Mouse (Mus musculus): ENCODE data around the gene Mgat4b. TPM values are rescaled to one million over a fixed set of nuclear protein-coding genes. Genes with fewer than 3 reads are reported as not detected.

Gene Mgat4b
- total RNA-seq, 1 experiment: 22.6 TPM

DNA sequence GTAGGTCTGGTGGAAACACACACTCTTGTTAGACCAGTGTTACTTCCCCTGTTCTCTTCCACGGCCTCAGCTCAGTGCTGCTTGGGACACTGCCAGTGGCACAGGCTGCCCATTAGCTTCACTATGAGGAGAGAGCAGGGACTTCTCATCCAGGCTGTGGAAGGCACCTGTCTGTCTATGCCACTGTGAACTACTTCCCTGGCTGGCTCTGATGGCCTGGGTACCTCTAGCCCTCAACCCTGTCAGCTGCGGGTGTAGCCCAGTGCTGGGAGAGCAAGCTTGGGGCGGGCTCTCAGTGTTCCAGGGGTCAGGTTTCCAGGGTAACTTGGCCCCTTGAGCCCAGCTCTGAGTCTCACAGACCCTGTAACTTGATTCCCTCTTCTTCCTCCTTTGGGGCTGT is 18.1 kb downstream of the Mgat4b start:
- H3K9me3 ChIP-seq (ENCODE audit: control insufficient read depth, insufficient read depth, low read depth, low read length): no peaks in the 10 kb centered on the region
- H3K36me3 ChIP-seq (ENCODE audit: control insufficient read depth, insufficient read depth, low read length, poor library complexity, severe bottlenecking): peaks cover 12% of the 10 kb centered on the region
- H3K27ac ChIP-seq (ENCODE audit: insufficient read depth, low read depth, low read length, poor library complexity, severe bottlenecking): no peak overlapping the region
- no peak overlapping the region for H3K4me3 ChIP-seq (ENCODE audit: insufficient read depth in 1 of 2, low read depth in 1 of 2, low read length in 2 of 2, poor library complexity in 1 of 2, severe bottlenecking in 1 of 2)
- no peak for DNase-seq (ENCODE audit: low read depth, low spot score)
- peaks cover 0 to 22% of the 10 kb centered on the region in 2 experiments; a peak in 2 of 4 replicates for H3K4me1 ChIP-seq (ENCODE audit: control insufficient read depth in 2 of 2, insufficient read depth in 2 of 2, low read length in 2 of 2, poor library complexity in 1 of 2)
- in situ Hi-C loops (cut with MboI; ENCODE audit: low sequenced_read_pairs in 2 of 2, unreplicated experiment in 2 of 2): no loop called here
- no peak for TF ChIP-seq HCFC1 (IDR thresholded peaks at IDR 0.05; ENCODE audit: borderline replicate concordance, insufficient read depth, low read length)
- TF ChIP-seq CHD2 (IDR thresholded peaks at IDR 0.05; ENCODE audit: low read depth, low read length): no peak
- TF ChIP-seq MAFK (IDR thresholded peaks at IDR 0.05; ENCODE audit: insufficient read depth, low read depth, low read length): no peak
- H3K9ac ChIP-seq (ENCODE audit: insufficient read depth, low read depth, low read length, poor library complexity, severe bottlenecking): peak overlapping the region; percentile 23; the same call in 1 of the 2 replicates

GRCm38 (mm10) chr11:50229252-50229910 is 18.7 kb downstream of the Mgat4b start:
- Histone ChIP-seq H3K27ac (ENCODE audit: insufficient read depth, low read depth, low read length, poor library complexity, severe bottlenecking) (no peak overlapping the region), H3K4me3 (ENCODE audit: insufficient read depth in 1 of 2, low read depth in 1 of 2, low read length in 2 of 2, poor library complexity in 1 of 2, severe bottlenecking in 1 of 2) (no peak overlapping the region)
- in situ Hi-C loops (cut with MboI; ENCODE audit: low sequenced_read_pairs in 2 of 2, unreplicated experiment in 2 of 2): no loop called here

GRCm38 (mm10) chr11:50230481-50231304 is 20.0 kb downstream of the Mgat4b start:
- no peak for DNase-seq (ENCODE audit: low read depth, low spot score)
- TF ChIP-seq MAFK (IDR thresholded peaks at IDR 0.05; ENCODE audit: insufficient read depth, low read depth, low read length) (no peak), ZC3H11A (IDR thresholded peaks at IDR 0.05; ENCODE audit: borderline replicate concordance, low read depth, low read length) (no peak), HCFC1 (IDR thresholded peaks at IDR 0.05; ENCODE audit: borderline replicate concordance, insufficient read depth, low read length) (no peak), ZNF384 (IDR thresholded peaks at IDR 0.05; ENCODE audit: low read depth, low read length) (no peak), CHD2 (IDR thresholded peaks at IDR 0.05; ENCODE audit: low read depth, low read length) (no peak)
- Histone ChIP-seq H3K4me3 (ENCODE audit: insufficient read depth in 1 of 2, low read depth in 1 of 2, low read length in 2 of 2, poor library complexity in 1 of 2, severe bottlenecking in 1 of 2) (peak overlapping the region; percentile 32 to 48), H3K27ac (ENCODE audit: insufficient read depth, low read depth, low read length, poor library complexity, severe bottlenecking) (no peak overlapping the region), H3K4me1 (ENCODE audit: control insufficient read depth in 2 of 2, insufficient read depth in 2 of 2, low read length in 2 of 2, poor library complexity in 1 of 2) (peaks cover 0 to 23% of the 10 kb centered on the region in 2 experiments; a peak in 2 of 4 replicates), H3K36me3 (ENCODE audit: control insufficient read depth, insufficient read depth, low read length, poor library complexity, severe bottlenecking) (peaks cover 13% of the 10 kb centered on the region), H3K9ac (ENCODE audit: insufficient read depth, low read depth, low read length, poor library complexity, severe bottlenecking) (no peak overlapping the region; the same call in 1 of the 2 replicates), H3K9me3 (ENCODE audit: control insufficient read depth, insufficient read depth, low read depth, low read length) (no peaks in the 10 kb centered on the region)
- in situ Hi-C loops (cut with MboI; ENCODE audit: low sequenced_read_pairs in 2 of 2, unreplicated experiment in 2 of 2): no loop called here

More at GRCm38 (mm10) chr11:50229252-50229910, 18.7 kb downstream of the Mgat4b start:
- Histone ChIP-seq H3K4me1 (ENCODE audit: control insufficient read depth in 2 of 2, insufficient read depth in 2 of 2, low read length in 2 of 2, poor library complexity in 1 of 2) (peaks cover 0 to 18% of the 10 kb centered on the region in 2 experiments; a peak in 2 of 4 replicates), H3K36me3 (ENCODE audit: control insufficient read depth, insufficient read depth, low read length, poor library complexity, severe bottlenecking) (peaks cover 13% of the 10 kb centered on the region), H3K9me3 (ENCODE audit: control insufficient read depth, insufficient read depth, low read depth, low read length) (no peaks in the 10 kb centered on the region), H3K9ac (ENCODE audit: insufficient read depth, low read depth, low read length, poor library complexity, severe bottlenecking) (no peak overlapping the region)
- TF ChIP-seq CHD2 (IDR thresholded peaks at IDR 0.05; ENCODE audit: low read depth, low read length): no peak
- TF ChIP-seq MAFK (IDR thresholded peaks at IDR 0.05; ENCODE audit: insufficient read depth, low read depth, low read length): no peak
- no peak for TF ChIP-seq ZC3H11A (IDR thresholded peaks at IDR 0.05; ENCODE audit: borderline replicate concordance, low read depth, low read length)
- TF ChIP-seq ZNF384 (IDR thresholded peaks at IDR 0.05; ENCODE audit: low read depth, low read length): no peak
- TF ChIP-seq HCFC1 (IDR thresholded peaks at IDR 0.05; ENCODE audit: borderline replicate concordance, insufficient read depth, low read length): no peak
- no peak for DNase-seq (ENCODE audit: low read depth, low spot score)

DNA sequence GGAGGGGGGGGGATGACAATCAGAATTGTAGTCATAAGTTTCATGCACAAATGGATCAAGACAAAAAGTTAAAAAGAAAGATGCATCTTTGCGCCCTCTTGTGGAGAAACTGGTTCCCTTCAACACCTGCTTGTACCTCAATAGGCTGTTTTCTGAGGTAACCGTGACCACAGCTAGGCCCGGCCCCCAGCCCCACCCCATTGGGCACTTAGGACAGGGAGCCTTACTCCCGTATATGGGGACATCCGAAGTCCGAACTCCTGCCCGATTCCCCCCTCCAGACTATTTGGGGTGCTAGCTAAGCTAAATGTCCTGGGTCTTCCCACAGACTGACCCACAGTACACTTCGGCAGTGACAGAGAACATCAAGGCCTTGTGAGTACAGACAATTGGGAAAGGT is 20.7 kb downstream of the Mgat4b start:
- H3K9ac ChIP-seq (ENCODE audit: insufficient read depth, low read depth, low read length, poor library complexity, severe bottlenecking): no peak overlapping the region
- H3K27ac ChIP-seq (ENCODE audit: insufficient read depth, low read depth, low read length, poor library complexity, severe bottlenecking): no peak overlapping the region
- peaks cover 0 to 22% of the 10 kb centered on the region in 2 experiments; a peak in 2 of 4 replicates for H3K4me1 ChIP-seq (ENCODE audit: control insufficient read depth in 2 of 2, insufficient read depth in 2 of 2, low read length in 2 of 2, poor library complexity in 1 of 2)
- H3K9me3 ChIP-seq (ENCODE audit: control insufficient read depth, insufficient read depth, low read depth, low read length): no peaks in the 10 kb centered on the region
- TF ChIP-seq CHD2 (IDR thresholded peaks at IDR 0.05; ENCODE audit: low read depth, low read length) (no peak), ZNF384 (IDR thresholded peaks at IDR 0.05; ENCODE audit: low read depth, low read length) (no peak), HCFC1 (IDR thresholded peaks at IDR 0.05; ENCODE audit: borderline replicate concordance, insufficient read depth, low read length) (no peak), ZC3H11A (IDR thresholded peaks at IDR 0.05; ENCODE audit: borderline replicate concordance, low read depth, low read length) (no peak), MAFK (IDR thresholded peaks at IDR 0.05; ENCODE audit: insufficient read depth, low read depth, low read length) (no peak)
- DNase-seq (ENCODE audit: low read depth, low spot score): no peak
- H3K4me3 ChIP-seq (ENCODE audit: insufficient read depth in 1 of 2, low read depth in 1 of 2, low read length in 2 of 2, poor library complexity in 1 of 2, severe bottlenecking in 1 of 2): no peak overlapping the region
- in situ Hi-C loops (cut with MboI; ENCODE audit: low sequenced_read_pairs in 2 of 2, unreplicated experiment in 2 of 2): no loop called here
- H3K36me3 ChIP-seq (ENCODE audit: control insufficient read depth, insufficient read depth, low read length, poor library complexity, severe bottlenecking): peaks cover 13% of the 10 kb centered on the region
